Mouse (Mus musculus): Measurements from ENCODE around the gene Dixdc1.

Dixdc1 gene

DNA sequence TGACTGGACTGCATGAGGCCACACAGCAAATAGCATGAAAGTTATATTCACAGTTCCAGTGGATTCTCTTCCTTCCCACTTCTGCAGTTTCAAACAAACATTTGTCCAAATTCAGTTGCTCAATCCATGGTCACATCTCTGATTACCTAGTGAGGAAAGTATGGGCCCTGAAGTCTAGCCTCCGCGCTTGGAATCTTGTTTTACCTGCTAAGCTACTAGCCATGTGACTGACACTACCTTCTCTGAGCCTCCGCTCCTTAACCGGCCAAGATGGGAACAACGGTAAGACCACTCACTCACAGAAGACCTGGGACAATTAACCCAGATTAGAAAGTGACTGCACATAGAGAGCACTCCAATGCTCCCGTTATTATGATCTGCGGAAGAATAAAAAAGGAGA, 6.5 kb upstream of the Dixdc1 start:
- no peak for DNase-seq (ENCODE audit: low read depth, low spot score)

DNA sequence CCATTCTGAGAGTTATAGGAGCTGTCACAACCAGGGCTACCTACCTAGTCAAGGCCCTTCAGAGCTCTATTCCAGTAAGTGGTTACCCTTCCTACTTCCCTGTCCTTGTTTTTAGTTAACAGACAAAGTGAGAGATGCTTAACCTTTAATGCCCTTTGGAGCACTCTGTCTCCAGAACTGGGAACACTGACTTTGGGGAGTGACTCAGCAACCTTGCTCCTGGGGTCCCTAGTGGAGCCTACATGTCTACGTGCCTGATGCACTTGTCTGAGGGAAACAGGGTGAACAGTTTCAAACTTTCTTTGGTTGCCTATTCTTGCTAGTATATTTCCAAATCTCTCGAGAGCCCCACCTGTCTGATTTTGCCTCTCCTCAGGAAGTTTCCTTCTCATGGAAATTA, 3.4 kb upstream of the Dixdc1 start:
- no peak for DNase-seq (ENCODE audit: low read depth, low spot score)

GRCm38 (mm10) chr9:50742261-50742660, 2.9 kb upstream of the Dixdc1 start:
- no peak for DNase-seq (ENCODE audit: low read depth, low spot score)

DNA sequence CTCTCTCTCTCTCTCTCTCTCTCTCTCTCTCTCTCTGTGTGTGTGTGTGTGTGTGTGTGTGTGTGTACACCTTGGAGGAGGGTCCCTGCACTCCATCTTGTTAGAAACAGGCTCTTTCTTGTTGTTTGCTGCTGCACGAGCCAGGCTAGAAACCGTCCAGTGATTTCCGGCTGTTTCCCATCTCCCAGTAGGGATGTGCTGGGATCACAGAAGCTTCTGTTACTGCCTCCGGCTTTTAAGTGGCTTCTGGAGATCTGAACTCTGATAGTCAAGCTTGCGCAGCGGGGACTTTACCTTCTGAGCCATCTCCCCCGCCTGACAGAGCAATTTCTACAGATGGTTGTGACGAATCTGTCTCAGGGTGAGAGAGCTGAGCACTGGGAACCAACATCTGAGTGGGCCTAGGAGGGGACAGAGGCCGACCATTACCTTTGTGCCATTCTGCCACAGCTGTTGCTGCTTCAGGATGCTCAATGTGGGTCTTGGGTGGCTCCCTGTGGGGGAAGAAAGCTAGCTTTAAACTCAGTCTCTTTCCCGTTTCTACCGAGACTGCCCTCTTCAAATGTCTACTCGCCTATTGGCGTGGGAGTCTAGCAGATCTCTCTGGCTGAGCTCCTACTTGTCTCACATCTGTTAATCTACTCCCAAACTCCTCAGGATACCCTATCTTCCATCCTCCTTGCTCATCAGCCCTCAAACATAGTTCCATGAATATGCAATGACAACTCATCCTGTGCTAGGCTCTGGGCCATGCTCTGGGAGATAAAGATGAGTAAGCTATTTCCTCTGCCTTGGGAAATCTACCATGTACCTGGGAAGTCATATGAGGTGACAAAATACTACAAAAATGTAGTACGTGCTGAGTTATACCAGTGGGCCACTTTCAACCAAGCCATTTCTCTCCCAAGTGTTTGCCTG, 1.8 kb upstream of the Dixdc1 start:
- no peak for DNase-seq (ENCODE audit: low read depth, low spot score)

DNA sequence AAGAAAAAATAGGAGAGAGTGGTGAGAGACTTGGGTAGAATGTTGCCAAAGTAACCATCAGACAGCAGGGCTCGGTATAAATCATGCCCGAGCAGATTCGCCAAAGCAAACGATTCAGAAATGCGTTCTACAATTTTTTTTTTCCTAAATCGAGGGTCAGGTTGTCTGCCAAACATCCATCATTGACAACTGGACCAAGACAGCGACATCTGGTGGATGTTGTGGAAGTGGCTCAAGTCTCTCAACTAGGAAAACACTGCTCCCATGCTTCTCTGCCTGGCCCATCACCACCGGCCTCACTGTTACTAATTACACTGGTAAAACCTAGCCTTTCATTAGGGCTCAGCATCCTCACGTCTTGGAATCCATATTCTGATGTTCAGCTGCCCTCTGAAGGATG, 4.3 kb downstream of the Dixdc1 start:
- peak; percentile 20 for DNase-seq (ENCODE audit: low read depth, low spot score)

- DNase-seq (ENCODE audit: low read depth, low spot score): no peak
Observed at GRCm38 (mm10) chr9:50732560-50732959, 6.8 kb downstream of the Dixdc1 start.

DNA sequence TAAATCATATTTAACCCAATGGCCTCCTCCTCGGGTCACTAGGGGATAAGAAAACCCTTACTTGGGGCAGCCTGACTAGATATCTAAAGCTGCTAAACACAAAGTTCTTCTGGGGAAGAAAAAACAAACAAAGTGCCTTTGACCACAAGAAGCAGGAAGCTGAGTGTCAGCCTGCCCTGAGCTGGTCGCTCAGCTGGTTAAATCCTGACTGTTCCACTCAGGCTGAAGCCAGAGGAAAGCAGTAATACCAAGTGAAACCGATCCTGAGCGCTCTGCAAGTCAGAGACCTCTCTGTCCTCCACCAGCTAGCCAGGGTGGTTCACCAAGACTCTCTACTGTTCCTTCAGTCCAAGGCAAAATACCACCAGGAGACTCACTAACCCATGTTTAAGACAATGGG, 9.7 kb downstream of the Dixdc1 start:
- no peak for DNase-seq (ENCODE audit: low read depth, low spot score)

DNA sequence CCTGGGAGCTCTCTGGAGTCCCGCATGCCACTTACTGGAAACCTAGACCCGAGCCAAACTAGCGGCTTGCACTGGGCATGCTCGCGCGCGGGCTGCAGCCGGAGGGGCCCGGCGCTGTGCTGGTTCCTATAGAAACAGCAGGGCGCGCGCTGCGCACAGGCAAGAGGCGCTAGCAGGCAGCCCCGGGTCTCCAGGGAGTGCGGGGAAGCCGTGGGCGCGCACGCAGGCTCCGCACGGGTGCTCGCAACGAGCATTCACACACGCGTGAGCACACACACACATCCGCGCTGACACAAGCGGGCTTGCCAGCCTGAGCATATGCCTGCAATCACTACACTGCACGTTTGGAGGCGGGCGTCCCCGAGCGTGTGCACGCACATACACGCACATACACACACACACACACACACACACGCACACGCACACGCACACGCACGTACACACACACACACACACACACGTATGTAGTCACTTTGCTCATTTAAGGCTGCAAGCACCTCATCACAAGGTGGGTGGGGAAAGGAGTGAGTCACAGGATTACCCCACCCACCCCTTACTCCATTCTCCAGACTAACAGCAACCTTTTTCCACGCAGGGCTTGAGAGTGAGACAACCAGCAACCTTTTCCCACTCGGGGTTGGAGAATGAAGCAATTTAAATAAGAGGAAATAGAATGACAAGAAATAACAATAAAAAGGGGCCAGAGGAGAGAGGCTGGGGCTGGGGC, 11.2 kb downstream of the Dixdc1 start:
- peak; percentile 25 for DNase-seq (ENCODE audit: low read depth, low spot score)

GRCm38 (mm10) chr9:50727171-50727924, 12.0 kb downstream of the Dixdc1 start:
- no peak for DNase-seq (ENCODE audit: low read depth, low spot score)

GRCm38 (mm10) chr9:50725921-50726590, 13.3 kb downstream of the Dixdc1 start:
- DNase-seq (ENCODE audit: low read depth, low spot score): no peak

DNA sequence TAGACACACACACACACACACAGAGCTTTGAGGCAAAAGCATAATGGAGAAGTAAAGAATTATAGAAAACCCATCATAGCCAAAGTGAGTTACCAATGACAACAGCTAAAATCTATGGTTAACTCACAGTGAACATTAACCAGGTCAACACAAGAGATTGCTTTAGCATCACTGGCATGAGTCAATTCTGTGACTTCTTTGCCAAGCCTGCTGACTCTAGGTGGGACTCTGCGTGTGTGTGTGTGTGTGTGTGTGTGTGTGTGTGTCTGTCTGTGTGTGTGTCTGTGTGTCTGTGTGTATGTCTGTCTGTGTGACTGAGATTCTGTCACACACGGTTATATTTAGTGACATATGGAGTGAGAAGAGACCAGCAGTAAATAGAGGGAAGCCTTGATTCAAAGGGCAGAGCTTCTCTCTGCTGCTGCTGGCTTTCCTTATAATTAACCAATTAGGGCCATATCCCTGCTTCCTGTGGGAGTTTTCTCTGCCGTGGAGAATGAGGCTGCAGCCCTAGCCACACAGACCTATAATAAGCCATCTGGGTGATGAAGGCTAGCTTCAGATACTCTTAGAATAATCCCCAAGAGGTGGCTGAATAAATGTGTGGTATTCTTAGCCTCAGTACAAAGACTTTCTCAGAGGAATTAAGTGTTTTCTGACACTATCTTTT, 14.5 kb downstream of the Dixdc1 start:
- no peak for DNase-seq (ENCODE audit: low read depth, low spot score)

DNA sequence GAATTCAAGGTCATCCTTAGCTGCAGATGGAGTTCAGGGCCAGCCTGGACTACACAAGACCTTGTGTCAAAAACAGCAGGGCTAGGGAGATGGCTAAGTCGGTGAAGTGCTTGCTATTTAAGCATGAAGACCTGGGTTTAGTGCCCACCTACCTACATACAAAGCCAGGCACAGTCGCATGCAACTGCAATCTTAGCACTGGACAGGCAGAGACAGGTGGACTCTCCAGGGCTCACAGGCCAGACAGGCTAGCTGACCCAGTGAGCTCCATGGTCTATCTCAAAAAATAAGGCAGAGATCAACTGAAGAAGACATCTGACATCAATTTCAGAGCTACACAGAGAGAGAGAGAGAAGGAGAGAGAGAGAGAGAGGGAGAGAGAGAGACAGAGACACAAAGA, 15.2 kb downstream of the Dixdc1 start:
- no peak for DNase-seq (ENCODE audit: low read depth, low spot score)

- DNase-seq (ENCODE audit: low read depth, low spot score): no peak
Observed at GRCm38 (mm10) chr9:50723406-50723805, 15.9 kb downstream of the Dixdc1 start.

DNA sequence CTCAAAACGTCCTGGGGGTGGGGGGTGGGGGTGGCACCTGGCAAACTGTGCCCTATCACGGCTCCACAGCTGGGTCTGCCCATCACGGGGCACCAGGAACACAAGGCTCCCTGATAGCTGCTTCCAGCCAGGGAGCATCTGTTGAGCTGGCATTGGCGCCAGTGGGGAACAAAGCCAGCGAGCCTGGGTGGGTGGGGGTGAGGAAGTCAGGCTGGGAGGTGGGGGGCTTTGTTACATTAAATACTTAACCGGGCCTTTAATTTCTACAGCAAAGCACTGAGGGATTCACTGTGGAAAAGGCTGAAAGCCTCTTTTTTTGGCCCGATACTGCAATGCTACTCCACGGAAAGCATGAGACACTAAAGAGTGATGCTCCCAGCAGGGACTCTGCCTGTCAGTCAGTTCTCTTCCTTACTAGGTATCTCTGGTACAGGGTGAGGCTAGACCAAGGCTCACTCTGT, 16.8 kb downstream of the Dixdc1 start:
- DNase-seq (ENCODE audit: low read depth, low spot score): no peak

- no peak for DNase-seq (ENCODE audit: low read depth, low spot score)
Observed at GRCm38 (mm10) chr9:50721061-50721460, 18.3 kb downstream of the Dixdc1 start.

DNA sequence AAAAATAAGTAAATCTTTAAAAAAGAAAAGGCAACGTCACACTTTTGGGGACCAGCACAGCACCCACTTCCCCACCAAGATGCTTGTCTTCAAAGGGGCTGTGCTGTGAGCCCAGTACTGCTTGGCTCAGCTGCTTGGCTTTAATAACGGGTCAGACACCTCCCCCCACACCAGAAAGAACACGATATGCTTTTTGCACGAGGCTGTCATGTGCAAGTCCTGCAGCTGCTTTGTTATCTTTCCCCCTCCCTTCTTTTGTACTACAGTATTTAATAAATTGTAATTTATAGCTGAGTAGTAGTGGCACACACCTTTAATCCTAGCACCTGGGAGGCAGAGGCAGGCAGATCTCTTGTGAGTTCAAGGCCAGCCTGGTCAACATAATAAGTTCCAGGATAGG, 20.4 kb downstream of the Dixdc1 start:
- DNase-seq (ENCODE audit: low read depth, low spot score): no peak

DNA sequence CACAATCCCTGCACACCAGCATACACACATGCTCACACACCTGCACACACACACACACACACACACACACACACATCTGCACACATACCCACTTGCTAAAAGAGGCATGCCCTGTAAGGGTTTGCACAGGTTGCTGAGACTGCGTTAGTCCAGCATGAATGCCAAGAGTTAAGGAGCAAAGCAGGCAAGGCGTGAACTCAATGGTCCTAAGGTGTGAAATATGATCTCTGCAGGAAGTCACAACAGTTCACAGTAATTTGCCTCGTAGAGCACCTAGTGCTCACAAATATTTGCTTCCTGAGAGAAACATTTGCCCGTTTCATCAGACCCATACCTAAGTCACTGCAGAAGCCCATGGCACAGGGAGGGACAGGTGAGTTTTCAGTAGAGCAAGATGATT, 25.1 kb downstream of the Dixdc1 start:
- no peak for DNase-seq (ENCODE audit: low read depth, low spot score)

- DNase-seq (ENCODE audit: low read depth, low spot score): no peak
Observed at GRCm38 (mm10) chr9:50711337-50711736, 28.0 kb downstream of the Dixdc1 start.

DNA sequence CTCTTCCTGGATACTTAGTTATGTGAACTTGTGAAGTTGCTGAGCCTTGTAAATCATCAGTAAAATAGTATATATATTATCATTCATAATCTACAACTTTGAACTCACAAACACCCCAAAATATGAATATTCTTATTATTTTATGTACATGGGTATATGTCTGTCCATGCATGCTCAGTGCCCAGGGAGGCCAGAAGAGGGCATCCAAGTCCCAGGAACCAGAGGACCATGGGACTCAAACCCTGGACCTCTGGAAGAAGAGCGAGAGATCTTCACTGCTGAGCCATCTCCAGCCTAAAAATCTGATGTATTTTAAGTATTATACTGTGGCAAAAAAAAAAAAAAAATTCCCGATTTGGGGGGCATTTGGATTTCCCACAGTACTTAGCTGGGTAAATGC, 30.2 kb downstream of the Dixdc1 start:
- no peak for DNase-seq (ENCODE audit: low read depth, low spot score)

DNA sequence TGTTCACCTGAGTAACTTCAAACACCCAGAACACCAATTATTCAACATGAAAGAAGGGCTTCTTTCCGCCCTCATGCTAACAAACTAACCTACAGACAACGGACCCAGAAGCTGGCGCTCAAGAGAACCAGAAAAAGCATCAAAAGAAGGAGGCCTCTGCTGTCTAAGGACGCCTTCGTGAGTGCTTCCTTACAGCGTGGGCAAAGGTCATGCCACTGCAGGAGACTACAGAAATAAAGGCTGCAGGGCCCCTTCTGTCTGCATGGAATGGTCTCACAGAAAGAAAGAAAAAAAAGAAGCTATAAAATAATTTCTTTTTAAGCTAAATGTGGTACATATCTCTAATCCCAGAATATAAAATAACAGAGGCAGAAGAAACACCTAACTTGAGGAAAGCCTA, 34.4 kb downstream of the Dixdc1 start:
- DNase-seq (ENCODE audit: low read depth, low spot score): no peak

Measured in CD4-positive helper T cell, adult 2 months (primary cell).